32 mouse cellular contexts compared by ENCODE assay signal in genomic region chr5:84334481-84334880, GRCm38 (mm10).
"Had no signal": no experiment of that assay in that cellular context is flagged by ENCODE, and none has a peak within 500 bp of the region (broad histone marks: within the 10 kb centered on the region; RNA-seq: fewer than 3 reads in every experiment).

No protein-coding gene starts in this region.

- H3K4me3 ChIP-seq: limb, embryonic 10.5 days; limb, embryonic 12.5 days; limb, embryonic 13.5 days; limb, embryonic 15.5 days; liver, embryonic 12.5 days; liver, embryonic 13.5 days; liver, embryonic 15.5 days; lung, embryonic 15.5 days; megakaryocyte, embryonic 14.5 days; midbrain, embryonic 10.5 days; midbrain, embryonic 12.5 days; midbrain, embryonic 13.5 days; midbrain, embryonic 15.5 days; myocyte; neural tube, embryonic 12.5 days; neural tube, embryonic 13.5 days had no signal

- H3K4me1 ChIP-seq: limb, embryonic 10.5 days; limb, embryonic 12.5 days; limb, embryonic 15.5 days; liver, embryonic 12.5 days; liver, embryonic 13.5 days; liver, embryonic 15.5 days; lung, embryonic 15.5 days; megakaryocyte, embryonic 14.5 days; midbrain, embryonic 10.5 days; midbrain, embryonic 12.5 days; midbrain, embryonic 13.5 days; midbrain, embryonic 15.5 days; neural tube, embryonic 12.5 days; neural tube, embryonic 13.5 days had no signal

- H3K4me2 ChIP-seq: limb, embryonic 12.5 days; limb, embryonic 13.5 days; limb, embryonic 15.5 days; liver, embryonic 11.5 days; liver, embryonic 12.5 days; liver, embryonic 13.5 days; liver, embryonic 15.5 days; lung, embryonic 14.5 days; lung, embryonic 15.5 days; midbrain, embryonic 11.5 days; midbrain, embryonic 12.5 days; midbrain, embryonic 13.5 days; midbrain, embryonic 15.5 days; neural tube, embryonic 12.5 days; neural tube, embryonic 13.5 days had no signal

- H3K9ac ChIP-seq: limb, embryonic 12.5 days; limb, embryonic 13.5 days; limb, embryonic 15.5 days; liver, embryonic 12.5 days; liver, embryonic 13.5 days; liver, embryonic 14.5 days; liver, embryonic 15.5 days; liver, postnatal 0 days; lung, embryonic 14.5 days; lung, embryonic 15.5 days; midbrain, embryonic 12.5 days; midbrain, embryonic 13.5 days; midbrain, embryonic 15.5 days; neural tube, embryonic 12.5 days; neural tube, embryonic 13.5 days had no signal

- DNase-seq: left cerebral cortex, postnatal 4 days; liver; liver, embryonic 13.5 days; liver, postnatal 0 days; lung, adult 18-20 months; lung, adult 2 months; lung, embryonic 14.5 days; lung, postnatal 14 days; lung, postnatal 36 days; lung, postnatal 4 days; midbrain, embryonic 14.5 days had no signal

- H3K36me3 ChIP-seq: limb, embryonic 10.5 days; limb, embryonic 12.5 days; limb, embryonic 13.5 days; limb, embryonic 15.5 days; liver, embryonic 12.5 days; liver, embryonic 13.5 days; liver, embryonic 15.5 days; lung, embryonic 15.5 days; midbrain, embryonic 10.5 days; midbrain, embryonic 12.5 days; midbrain, embryonic 13.5 days; midbrain, embryonic 15.5 days; neural tube, embryonic 12.5 days; neural tube, embryonic 13.5 days had no signal

- H3K27me3 ChIP-seq: limb, embryonic 12.5 days; limb, embryonic 13.5 days; limb, embryonic 15.5 days; liver, embryonic 12.5 days; liver, embryonic 13.5 days; liver, embryonic 15.5 days; lung, embryonic 15.5 days; megakaryocyte, embryonic 14.5 days; midbrain, embryonic 12.5 days; midbrain, embryonic 13.5 days; midbrain, embryonic 15.5 days; neural tube, embryonic 12.5 days; neural tube, embryonic 13.5 days had no signal

- ATAC-seq: liver, embryonic 12.5 days; liver, postnatal 0 days; lung, postnatal 0 days; midbrain, embryonic 13.5 days; midbrain, embryonic 15.5 days; midbrain, embryonic 16.5 days had no signal

- H3K9me3 ChIP-seq: limb, embryonic 10.5 days; limb, embryonic 12.5 days; limb, embryonic 13.5 days; limb, embryonic 15.5 days; liver, embryonic 12.5 days; liver, embryonic 13.5 days; liver, embryonic 15.5 days; lung, embryonic 15.5 days; midbrain, embryonic 10.5 days; midbrain, embryonic 12.5 days; midbrain, embryonic 15.5 days; neural tube, embryonic 12.5 days; neural tube, embryonic 13.5 days had no signal

- H3K27ac ChIP-seq: limb, embryonic 10.5 days; limb, embryonic 12.5 days; limb, embryonic 13.5 days; limb, embryonic 15.5 days; liver, embryonic 12.5 days; liver, embryonic 13.5 days; liver, embryonic 14.5 days; liver, embryonic 15.5 days; lung, embryonic 15.5 days; macrophage; midbrain, embryonic 10.5 days; midbrain, embryonic 12.5 days; midbrain, embryonic 13.5 days; midbrain, embryonic 15.5 days; neural tube, embryonic 12.5 days; neural tube, embryonic 13.5 days had no signal
